Mouse (Mus musculus): ENCODE measurements around the gene Angptl7.

The Angptl7 gene

DNA sequence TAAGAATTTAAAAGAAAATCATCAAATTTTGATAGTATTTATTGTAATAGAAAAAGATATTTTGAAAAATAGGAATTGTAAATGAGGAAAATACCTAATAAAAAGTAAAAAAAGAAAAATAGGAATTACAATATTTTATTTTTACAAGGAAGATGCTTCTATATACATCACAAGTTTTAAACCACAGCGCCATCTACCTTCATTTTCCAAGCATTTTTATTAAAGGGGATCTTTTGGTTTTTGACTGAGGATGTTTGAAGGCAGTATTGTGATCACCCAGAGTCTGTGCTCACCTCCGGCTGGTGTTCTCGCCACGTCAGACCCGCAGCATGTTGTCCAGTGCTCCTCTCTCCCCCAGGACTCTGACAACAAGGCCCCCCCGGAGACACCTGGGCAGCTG is 5.1 kb downstream of the Angptl7 start:
- no peak for DNase-seq

DNA sequence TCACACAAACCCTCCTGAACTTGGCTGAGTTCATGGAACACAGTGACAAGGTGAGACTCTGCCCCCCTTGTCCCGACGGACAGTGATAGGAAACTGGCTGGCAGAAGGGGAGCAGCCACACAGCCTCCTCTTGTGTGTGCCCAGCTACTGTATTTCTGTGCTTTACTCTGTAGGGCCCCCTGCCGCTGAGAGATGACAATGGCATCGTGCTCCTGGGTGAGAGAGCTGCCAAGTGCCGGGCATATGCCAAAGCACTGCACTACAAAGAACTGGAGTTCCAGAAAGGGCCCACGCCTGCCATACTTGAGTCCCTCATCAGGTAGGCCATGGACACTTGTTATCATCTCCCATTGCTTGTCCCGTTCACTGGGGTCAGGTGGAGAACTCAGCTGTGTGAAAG is 8.8 kb downstream of the Angptl7 start:
- no peak for DNase-seq

- peak; percentile 14 to 55 for DNase-seq
Measured at GRCm38 (mm10) chr4:148490502-148490901, 9.8 kb downstream of the Angptl7 start.

- DNase-seq = no peak
Measured at GRCm38 (mm10) chr4:148487841-148488240, 12.4 kb downstream of the Angptl7 start.

- DNase-seq = no peak
Measured at GRCm38 (mm10) chr4:148484511-148484910, 15.7 kb downstream of the Angptl7 start.

DNA sequence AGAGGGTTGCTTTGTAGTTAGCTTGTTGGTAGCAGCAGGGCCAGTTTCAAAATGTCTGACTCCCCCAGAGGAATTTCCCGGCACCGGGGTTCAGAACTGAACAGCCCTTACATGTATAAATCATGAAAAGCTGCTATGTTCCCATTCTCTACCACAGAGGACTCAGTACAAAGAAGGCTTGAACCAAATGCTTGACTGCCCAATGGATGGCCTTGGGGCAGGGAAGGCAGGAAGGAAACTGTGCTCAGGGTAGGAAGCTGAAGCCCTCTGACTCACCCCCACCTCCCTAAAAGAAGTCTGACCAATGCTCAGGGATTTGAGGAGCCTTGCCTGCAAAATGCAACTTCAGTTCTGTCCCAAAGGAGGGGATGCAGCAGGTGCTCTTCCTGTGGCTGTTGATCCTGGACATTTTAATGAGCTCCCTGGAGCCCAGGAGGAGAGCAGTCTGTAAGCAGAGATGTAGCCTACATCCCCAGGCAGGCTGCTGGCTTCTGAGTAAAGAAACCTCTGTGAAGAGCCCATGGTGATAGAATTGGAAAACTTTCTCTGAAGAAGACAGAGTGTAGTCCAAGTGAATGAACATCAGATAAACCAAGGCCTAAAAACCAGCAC is 18.6 kb downstream of the Angptl7 start:
- no peak for DNase-seq

- DNase-seq = no peak
Measured at GRCm38 (mm10) chr4:148480245-148480644, 20.0 kb downstream of the Angptl7 start.

DNA sequence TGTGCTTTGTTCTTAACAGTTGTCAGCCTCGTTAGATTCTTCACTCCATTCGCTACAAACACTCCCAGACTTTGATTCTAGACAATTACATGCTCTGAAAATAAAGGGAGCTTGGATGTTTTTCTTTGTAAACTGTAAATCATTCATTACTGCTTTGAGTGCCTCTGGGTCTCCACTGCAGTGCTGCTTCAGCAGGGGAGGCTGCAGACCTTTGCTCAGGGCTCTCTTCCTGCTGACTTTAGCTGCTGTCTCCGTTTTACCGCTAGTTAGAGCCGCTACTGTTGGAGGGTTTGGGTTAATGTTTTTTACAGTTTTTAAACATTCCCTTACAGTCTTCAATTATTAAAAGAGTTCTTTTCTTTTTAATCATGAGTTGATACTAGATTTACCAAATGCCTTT is 26.8 kb downstream of the Angptl7 start:
- DNase-seq = no peak

DNA sequence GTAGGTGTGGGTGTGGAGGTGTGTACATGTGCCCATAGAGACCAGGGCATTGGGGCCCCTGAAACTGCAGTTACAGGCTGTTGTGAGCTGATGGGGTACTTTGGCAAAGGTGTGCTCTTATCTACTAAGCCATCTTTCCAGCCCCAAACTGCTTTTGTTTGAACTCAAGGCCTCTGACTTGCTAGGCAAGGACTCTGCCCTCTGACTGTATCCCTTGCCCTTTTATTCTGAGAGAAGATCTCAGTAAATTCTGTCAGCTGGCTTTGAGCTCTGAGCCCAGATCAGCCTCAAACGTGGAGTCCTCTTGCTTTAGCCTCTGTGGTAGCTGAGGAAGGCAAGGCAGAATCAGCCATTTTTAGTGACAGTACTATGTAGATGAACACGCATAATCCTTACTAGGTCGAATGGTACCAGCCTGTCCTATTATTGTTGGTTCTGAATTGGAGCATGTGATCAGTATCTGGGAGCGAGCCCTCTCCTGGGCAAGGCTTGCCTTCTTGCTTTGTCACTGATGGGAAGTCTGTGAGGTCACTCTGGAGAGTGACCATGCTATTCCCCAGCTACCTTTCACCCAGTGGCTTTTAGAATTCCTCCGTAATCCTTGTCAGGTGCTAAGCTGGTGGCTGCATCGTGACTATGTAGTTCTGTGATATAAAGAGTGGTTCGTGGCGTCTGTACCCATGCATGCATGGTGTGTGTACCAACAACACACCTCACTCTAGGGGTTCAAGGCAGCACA is 27.7 kb downstream of the Angptl7 start:
- no peak for DNase-seq

DNA sequence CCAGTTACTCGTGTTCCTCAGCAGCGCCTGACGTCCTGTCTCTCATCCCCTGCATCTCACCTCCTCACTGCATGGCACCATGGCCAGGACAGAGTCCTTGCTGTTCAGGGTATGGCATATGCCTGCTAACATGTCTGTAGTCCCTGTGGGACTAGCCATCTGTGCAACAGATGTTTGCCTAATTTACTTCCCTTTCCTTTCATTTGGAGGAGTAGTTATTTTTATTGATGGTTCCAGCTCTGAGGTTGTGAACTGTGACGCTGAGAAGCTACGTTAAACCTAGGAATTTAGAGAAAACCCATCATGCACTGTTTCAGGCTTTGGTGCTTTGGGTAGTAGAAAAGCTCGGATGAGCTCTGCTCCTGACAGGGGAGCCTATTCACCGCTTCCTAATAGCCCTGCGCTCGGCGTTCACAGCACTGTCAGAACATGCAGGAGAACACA is 28.9 kb downstream of the Angptl7 start:
- DNase-seq = no peak

GRCm38 (mm10) chr4:148469487-148470252 is 30.6 kb downstream of the Angptl7 start:
- no peak for DNase-seq

GRCm38 (mm10) chr4:148468396-148468795 is 31.9 kb downstream of the Angptl7 start:
- no peak for DNase-seq

GRCm38 (mm10) chr4:148466511-148467079 is 33.7 kb downstream of the Angptl7 start:
- DNase-seq = no peak

DNA sequence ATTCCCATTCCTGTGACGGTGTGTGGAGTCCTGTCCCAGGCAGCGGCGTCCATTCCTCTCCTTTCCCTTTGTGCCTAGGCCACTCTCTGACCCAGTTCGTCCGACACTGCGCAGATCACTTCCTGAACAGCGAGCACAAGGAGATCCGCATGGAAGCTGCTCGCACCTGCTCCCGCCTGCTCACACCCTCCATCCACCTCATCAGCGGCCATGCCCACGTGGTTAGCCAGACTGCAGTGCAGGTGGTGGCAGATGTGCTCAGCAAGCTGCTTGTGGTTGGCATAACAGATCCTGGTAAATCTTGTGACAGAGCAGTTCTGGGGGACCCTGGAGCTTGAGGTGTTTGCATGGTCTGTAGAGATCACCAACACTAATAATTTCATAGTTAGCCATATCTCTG is 35.4 kb downstream of the Angptl7 start:
- no peak for DNase-seq

GRCm38 (mm10) chr4:148464301-148464700 is 36.0 kb downstream of the Angptl7 start:
- no peak for DNase-seq

DNA sequence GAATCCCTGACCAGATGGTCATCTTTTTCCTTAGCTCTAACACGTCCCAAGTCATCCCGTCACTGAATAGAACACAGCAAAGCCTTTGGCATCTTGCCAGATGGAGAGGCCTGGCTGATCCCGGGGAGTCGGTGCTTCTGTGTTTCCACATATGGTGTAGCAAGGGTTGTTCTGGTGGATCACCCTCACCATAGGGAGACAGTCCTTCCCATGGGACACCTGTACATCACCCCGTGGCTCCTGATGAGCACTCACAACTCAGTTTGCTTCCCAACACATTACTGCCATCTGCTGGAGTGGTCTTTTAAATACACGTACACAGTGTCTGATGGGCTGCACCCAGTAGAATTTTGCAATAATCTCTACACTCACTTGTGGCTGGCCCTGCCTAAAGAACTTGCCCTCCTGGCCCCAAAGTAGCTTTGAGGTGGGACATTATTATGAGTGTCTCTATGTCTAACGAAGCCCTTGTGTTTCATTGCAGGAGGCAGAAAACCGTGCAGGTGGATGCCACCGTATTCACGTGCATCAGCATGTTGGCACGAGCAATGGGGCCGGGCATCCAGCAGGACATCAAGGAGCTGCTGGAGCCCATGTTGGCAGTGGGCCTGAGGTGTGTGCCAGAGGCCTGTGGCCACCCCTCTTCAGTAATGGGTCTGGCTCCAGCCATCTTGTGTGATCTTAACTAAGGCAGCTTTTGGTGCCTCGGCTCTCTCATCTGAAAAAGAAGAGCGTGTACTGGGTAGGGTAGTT is 36.9 kb downstream of the Angptl7 start:
- DNase-seq = peak in 1 of 2 experiments; percentile 28

GRCm38 (mm10) chr4:148462717-148463116 is 37.5 kb downstream of the Angptl7 start:
- DNase-seq = no peak

GRCm38 (mm10) chr4:148461772-148462171 is 38.5 kb downstream of the Angptl7 start:
- DNase-seq = no peak

DNA sequence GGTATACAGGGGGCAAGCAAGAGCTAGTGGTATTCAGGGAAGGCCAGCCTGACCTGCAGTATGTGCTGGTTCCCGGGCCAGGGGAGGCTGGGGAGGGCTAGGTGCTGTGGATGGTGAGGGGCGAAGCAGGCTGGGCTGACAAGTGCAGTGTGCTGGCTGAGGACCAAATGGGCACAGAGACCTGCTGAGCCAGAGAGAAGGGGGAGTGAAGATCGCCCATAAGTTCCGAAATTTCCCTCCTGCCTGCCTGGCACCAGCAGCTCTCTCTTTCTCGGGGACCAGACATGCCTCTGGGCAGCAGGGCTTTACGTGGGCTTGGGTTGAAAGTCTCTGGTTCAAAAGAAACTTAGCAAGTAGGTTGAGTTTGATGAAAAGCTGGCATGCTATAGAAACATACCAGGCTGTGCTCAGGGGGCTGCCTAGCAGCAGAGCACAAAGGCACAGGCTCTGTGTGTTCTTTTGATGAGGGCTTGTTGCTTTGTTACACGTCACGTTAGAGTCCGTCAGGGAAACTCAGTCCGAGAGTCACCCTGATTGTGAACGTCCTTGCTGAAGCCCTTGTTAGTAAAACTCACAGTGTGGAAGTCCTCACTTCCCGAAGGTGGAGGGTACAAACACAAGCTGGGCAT is 39.5 kb downstream of the Angptl7 start:
- no peak for DNase-seq

- no peak for DNase-seq
Measured at GRCm38 (mm10) chr4:148455477-148456025, 44.7 kb downstream of the Angptl7 start.

- no peak for DNase-seq
Measured at GRCm38 (mm10) chr4:148453707-148454106, 46.6 kb downstream of the Angptl7 start.

- no peak for DNase-seq
Measured at GRCm38 (mm10) chr4:148448853-148449245, 51.4 kb downstream of the Angptl7 start.
